ENCODE assay signal across 8 mouse cellular contexts in genomic region chr6:85898596-85899475, GRCm38 (mm10). TPM values are rescaled to one million over a fixed set of nuclear protein-coding genes. Genes with fewer than 3 reads are reported as not detected.
"Had no signal": no experiment of that assay in that cellular context is flagged by ENCODE, and none has a peak within 500 bp of the region (broad histone marks: within the 10 kb centered on the region; RNA-seq: fewer than 3 reads in every experiment).

No protein-coding gene starts in this region.

RNA-seq across cellular contexts. Expression of gene Nat8f2, which starts 29.9 kb away (rescaled TPM):
- total RNA-seq: megakaryocyte, adult 5-6 weeks had no signal
- polyA plus RNA-seq: limb, embryonic 14.5 days; liver, embryonic 11.5 days; liver, embryonic 15.5 days; lung, embryonic 14.5 days; midbrain, embryonic 11.5 days; midbrain, embryonic 15.5 days; neural tube, embryonic 13.5 days had no signal
